Mouse (Mus musculus) C2C12 (cell line): ENCODE data around the gene Siae. TPM values are rescaled to one million over a fixed set of nuclear protein-coding genes. Genes with fewer than 3 reads are reported as not detected.

ENCODE experiments used
- H3K27me3 ChIP-seq: one replicate; pipeline ENCODE4 v1.6.1; 2011; ENCODE audit not compliant: control insufficient read depth, insufficient read depth, insufficient read length
- H3K36me3 ChIP-seq: one replicate; pipeline ENCODE4 v1.6.1; 2011; ENCODE audit not compliant: control insufficient read depth, insufficient read depth
- H3K4me3 ChIP-seq: one replicate; pipeline ENCODE4 v1.5.1; 2011; ENCODE audit warnings: mild to moderate bottlenecking, control low read depth; ENCODE audit not compliant: poor library complexity, insufficient read depth, severe bottlenecking
- H3K79me2 ChIP-seq: one replicate; pipeline ENCODE4 v1.6.1; 2011; ENCODE audit not compliant: control insufficient read depth, insufficient read depth
- H3K79me3 ChIP-seq: one replicate; pipeline ENCODE4 v1.6.1; 2011; ENCODE audit warnings: low read depth, control low read depth
- H3ac ChIP-seq: one replicate; pipeline ENCODE3; 2011; ENCODE audit warnings: low read depth; ENCODE audit not compliant: control insufficient read depth, insufficient read length
- CEBPB ChIP-seq: IDR thresholded peaks from one replicate; pipeline ENCODE4 v1.6.1; 2011; ENCODE audit warnings: low read depth, mild to moderate bottlenecking, control low read depth, moderate library complexity
- CTCF ChIP-seq: IDR thresholded peaks from one replicate; pipeline ENCODE4 v1.5.1; 2011; ENCODE audit not compliant: control insufficient read depth, insufficient read depth, insufficient read length
- FOSL1 ChIP-seq: IDR thresholded peaks from one replicate; pipeline ENCODE4 v1.8.0; 2011; ENCODE audit warnings: mild to moderate bottlenecking, low read length; ENCODE audit not compliant: poor library complexity, insufficient read depth, severe bottlenecking
- MAX ChIP-seq: IDR thresholded peaks from one replicate; pipeline ENCODE4 v1.6.1; 2011; ENCODE audit warnings: mild to moderate bottlenecking, control low read depth
- MYOD1 ChIP-seq: IDR thresholded peaks from one replicate; pipeline ENCODE4 v1.6.1; 2011; ENCODE audit warnings: low read depth; ENCODE audit not compliant: control insufficient read depth, insufficient read length
- MYOG ChIP-seq: IDR thresholded peaks from one replicate; pipeline ENCODE4 v1.6.1; 2011; ENCODE audit not compliant: control insufficient read depth, insufficient read length; ENCODE audit errors: extremely low read depth
- USF1 ChIP-seq: IDR thresholded peaks from one replicate; pipeline ENCODE4 v1.6.1; 2011; ENCODE audit warnings: low read depth, mild to moderate bottlenecking, control low read depth, moderate library complexity
- polyA plus RNA-seq: library from polyadenylated mRNA; unstranded; fragments of >200 nt; fragmentation: generic; extraction: Trizol; gene quantifications from one replicate; pipeline ENCODE4 v1.2.1, GENCODE M21; 2012; ENCODE audit warnings: missing spikeins

Gene Siae
- polyA plus RNA-seq, 1 experiment = 0.51 TPM

DNA sequence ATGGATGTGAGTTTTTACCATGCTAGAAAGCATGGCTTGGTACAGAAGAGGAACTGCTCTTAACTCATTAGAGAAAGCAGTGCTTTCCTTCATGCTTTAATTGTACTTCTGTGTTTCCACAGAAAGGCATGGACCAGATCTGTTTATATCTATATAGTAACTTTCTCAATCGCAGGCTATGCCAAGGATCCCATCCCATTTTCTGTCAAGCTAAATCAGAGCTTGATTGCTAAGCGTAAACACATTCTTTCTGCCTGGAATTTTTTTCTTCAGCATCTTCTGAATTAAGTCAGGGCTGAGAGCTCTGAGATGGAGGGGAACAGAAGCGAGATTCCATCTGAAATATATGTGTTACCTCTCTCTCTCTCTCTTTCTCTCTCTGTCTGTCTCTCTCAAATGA is 68.5 kb downstream of the Siae start:
- no peaks in the 10 kb centered on the region for H3K79me3 ChIP-seq
- no peaks in the 10 kb centered on the region for H3K79me2 ChIP-seq
- no peaks in the 10 kb centered on the region for H3K36me3 ChIP-seq
- TF ChIP-seq FOSL1 (no peak), MAX (no peak), USF1 (no peak), CTCF (no peak), CEBPB (no peak), MYOG (no peak), MYOD1 (no peak)
- no peak overlapping the region for H3ac ChIP-seq
- H3K4me3 ChIP-seq = no peak overlapping the region
- no peaks in the 10 kb centered on the region for H3K27me3 ChIP-seq

DNA sequence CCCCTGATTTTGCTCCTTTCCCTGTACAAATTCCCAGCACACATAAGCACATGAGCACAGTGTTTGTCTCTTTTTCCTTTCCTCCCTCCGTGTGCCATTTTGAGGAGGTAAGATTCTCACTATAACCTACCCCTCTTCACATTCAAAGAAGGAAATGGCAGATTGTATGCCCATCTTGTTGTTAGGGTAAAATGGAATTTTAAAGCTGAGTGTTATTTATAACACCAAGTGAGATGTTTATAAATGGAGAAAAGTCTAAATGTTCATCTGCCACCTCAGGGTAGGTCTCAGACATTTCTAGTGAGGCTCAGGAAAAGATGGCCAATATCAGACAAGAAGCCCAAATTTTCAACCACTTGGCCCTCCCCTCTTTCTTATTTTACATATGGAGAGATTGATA is 69.0 kb downstream of the Siae start:
- no peaks in the 10 kb centered on the region for H3K79me2 ChIP-seq
- H3K4me3 ChIP-seq = no peak overlapping the region
- H3K27me3 ChIP-seq = no peaks in the 10 kb centered on the region
- H3K79me3 ChIP-seq = no peaks in the 10 kb centered on the region
- no peaks in the 10 kb centered on the region for H3K36me3 ChIP-seq
- TF ChIP-seq MYOD1 = no peak
- TF ChIP-seq FOSL1 = no peak
- no peak overlapping the region for H3ac ChIP-seq

DNA sequence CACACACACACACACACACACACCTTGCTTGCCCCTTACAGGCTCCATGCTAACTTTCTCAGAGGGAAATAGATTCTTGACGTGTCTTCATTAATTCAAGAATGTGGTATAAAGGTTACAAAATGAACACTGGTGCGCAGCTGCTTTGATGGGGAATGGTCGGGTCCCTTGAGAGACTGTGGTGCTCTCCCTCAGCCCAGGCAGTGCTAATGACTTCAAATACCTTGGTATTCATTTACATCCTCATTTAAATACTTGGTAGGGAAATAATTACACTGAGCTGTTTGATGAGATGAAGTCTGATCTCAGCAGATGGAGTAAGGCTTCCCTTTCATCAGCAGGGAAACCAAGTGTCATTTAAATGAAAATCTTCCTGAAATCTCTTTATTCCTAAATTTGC is 69.6 kb downstream of the Siae start:
- Histone ChIP-seq H3K36me3 (no peaks in the 10 kb centered on the region), H3K27me3 (no peaks in the 10 kb centered on the region), H3ac (no peak overlapping the region), H3K4me3 (no peak overlapping the region), H3K79me2 (no peaks in the 10 kb centered on the region), H3K79me3 (no peaks in the 10 kb centered on the region)
- TF ChIP-seq MYOD1 (no peak), CTCF (no peak), MAX (no peak), USF1 (no peak), FOSL1 (no peak), CEBPB (no peak), MYOG (no peak)

DNA sequence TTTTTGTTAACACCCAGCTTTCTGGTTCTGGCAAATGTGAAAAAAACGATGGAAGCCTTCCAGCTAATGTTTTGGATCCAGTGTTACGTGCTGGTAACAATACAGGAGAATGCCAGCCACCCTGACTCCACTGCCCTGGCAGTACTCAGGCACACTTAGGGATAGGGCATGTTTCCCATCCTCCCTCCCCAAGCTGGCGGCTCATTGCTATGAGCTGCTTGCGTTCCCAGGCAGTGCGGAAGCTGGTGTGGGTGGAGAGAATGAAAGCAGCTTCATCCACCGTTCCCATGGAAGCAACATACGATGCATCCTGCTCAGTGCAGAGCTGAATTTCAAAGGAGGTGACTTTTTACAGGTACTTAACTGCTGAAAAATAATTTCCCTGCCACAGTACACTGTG is 70.1 kb downstream of the Siae start:
- no peak overlapping the region for H3ac ChIP-seq
- H3K36me3 ChIP-seq = no peaks in the 10 kb centered on the region
- no peaks in the 10 kb centered on the region for H3K79me2 ChIP-seq
- H3K4me3 ChIP-seq = no peak overlapping the region
- H3K79me3 ChIP-seq = no peaks in the 10 kb centered on the region
- no peak for TF ChIP-seq USF1
- no peaks in the 10 kb centered on the region for H3K27me3 ChIP-seq

DNA sequence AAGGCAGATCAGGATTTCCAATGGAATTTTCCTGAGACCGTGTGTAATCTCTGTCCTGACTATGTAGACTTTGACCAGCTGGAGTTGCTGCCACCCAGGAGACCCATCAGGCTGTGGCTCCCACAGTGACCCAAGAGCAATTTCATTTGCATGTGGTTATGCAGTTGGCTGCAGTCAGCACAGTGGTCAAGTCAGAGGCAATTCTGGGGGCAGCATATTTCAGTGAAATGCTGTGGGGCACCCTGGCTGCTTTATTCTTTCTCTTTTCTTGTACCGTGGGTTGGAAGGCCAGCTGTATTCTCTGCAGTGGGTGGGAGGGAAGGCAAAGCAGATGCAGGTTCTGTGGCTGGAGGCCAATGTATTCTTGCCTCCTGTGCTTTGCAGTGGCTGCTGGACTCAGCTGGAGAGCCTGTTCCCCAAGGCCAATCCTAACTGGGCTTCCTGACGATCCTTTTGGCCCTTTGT is 70.6 kb downstream of the Siae start:
- Histone ChIP-seq H3K36me3 (no peaks in the 10 kb centered on the region), H3K27me3 (no peaks in the 10 kb centered on the region), H3K79me3 (no peaks in the 10 kb centered on the region), H3K4me3 (no peak overlapping the region), H3K79me2 (no peaks in the 10 kb centered on the region), H3ac (no peak overlapping the region)
- no peak for TF ChIP-seq MYOD1
- no peak for TF ChIP-seq FOSL1
- TF ChIP-seq USF1 = no peak
- no peak for TF ChIP-seq CTCF
- no peak for TF ChIP-seq CEBPB
- no peak for TF ChIP-seq MAX
- no peak for TF ChIP-seq MYOG

DNA sequence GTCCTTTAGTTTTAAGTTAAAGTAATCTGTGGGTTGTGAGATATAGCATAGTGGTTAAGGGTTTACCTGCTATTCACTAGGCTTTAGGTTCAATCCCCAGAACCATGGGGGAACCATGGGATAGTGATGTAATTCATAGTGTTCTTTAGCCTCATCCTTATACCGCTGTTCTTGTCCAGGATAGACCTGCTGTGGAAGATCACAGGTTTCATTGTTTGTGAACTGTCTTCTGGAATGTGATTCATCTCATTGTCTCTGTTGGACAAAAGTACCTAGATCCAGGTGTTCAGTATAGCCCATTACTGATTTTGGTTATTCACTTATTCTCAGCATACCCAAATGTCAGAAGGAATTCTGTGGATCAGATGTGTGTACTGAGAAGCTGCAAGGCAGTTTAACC is 71.8 kb downstream of the Siae start:
- Histone ChIP-seq H3ac (no peak overlapping the region), H3K4me3 (no peak overlapping the region), H3K36me3 (no peaks in the 10 kb centered on the region), H3K27me3 (no peaks in the 10 kb centered on the region), H3K79me3 (no peaks in the 10 kb centered on the region), H3K79me2 (no peaks in the 10 kb centered on the region)
- no peak for TF ChIP-seq CTCF
- TF ChIP-seq MYOG = no peak
- no peak for TF ChIP-seq CEBPB

DNA sequence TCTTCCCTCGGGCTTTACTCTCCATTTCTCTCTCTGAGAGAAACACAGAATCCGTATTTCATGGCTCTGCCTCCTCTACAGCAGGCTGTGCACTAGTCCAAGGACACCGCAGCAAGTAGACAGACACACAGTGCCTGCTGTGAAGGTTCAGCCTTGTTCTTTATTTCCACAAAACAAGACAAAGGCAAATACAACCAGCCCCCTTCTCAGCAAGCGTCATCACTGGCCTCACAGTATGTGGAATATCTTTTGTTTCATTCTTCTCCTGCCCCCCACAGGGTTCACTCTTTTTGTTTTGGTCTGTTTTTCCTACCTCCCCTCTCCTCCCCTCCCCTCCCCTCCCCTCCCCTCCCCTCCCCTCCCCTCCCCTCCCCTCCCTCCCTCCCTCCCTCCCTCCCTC is 73.1 kb downstream of the Siae start:
- Histone ChIP-seq H3K27me3 (no peaks in the 10 kb centered on the region), H3K79me3 (no peaks in the 10 kb centered on the region), H3ac (no peak overlapping the region), H3K36me3 (no peaks in the 10 kb centered on the region), H3K4me3 (no peak overlapping the region), H3K79me2 (no peaks in the 10 kb centered on the region)
- TF ChIP-seq MAX (no peak), FOSL1 (no peak), CEBPB (no peak), USF1 (no peak), CTCF (no peak), MYOG (no peak), MYOD1 (no peak)
